Mouse (Mus musculus) ES-E14 (cell line): ENCODE measurements around the gene Zfp607a. TPM values are rescaled to one million over a fixed set of nuclear protein-coding genes. Genes with fewer than 3 reads are reported as not detected.

ENCODE experiments used
- total RNA-seq: library from RNA; depleted of rRNA; stranded (reverse); fragments of 300-350 nt; gene quantifications from 2 replicates; pipeline ENCODE4 v1.2.3, GENCODE M21; 2012; rRNA removed

Gene Zfp607a
- total RNA-seq, 1 experiment, result 3.9 TPM

Other genes with a start within 250 kb of the Zfp607a start
- gene Ttc9b, start 203.6 kb upstream of the Zfp607a start, total RNA-seq, result 0.54 and 0.74 TPM in 2 replicates
- gene Map3k10, start 182.9 kb upstream of the Zfp607a start, total RNA-seq, result 20.2 and 21.6 TPM in 2 replicates
- 5.3 and 6.6 TPM in 2 replicates for gene Zfp607b, start 168.2 kb upstream of the Zfp607a start, total RNA-seq
- 11.0 and 12.0 TPM in 2 replicates for gene Zfp60, start 126.1 kb upstream of the Zfp607a start, total RNA-seq
- gene Zfp626, start 50.3 kb upstream of the Zfp607a start, total RNA-seq, result 6.8 and 9.3 TPM in 2 replicates
- 14.5 and 16.3 TPM in 2 replicates for gene Zfp59, start 18.9 kb upstream of the Zfp607a start, total RNA-seq
- gene Zfp974, start 71.9 kb downstream of the Zfp607a start, total RNA-seq, result 3.5 and 3.8 TPM in 2 replicates
- 12.4 and 15.2 TPM in 2 replicates for gene Zfp780b, start 121.6 kb downstream of the Zfp607a start, total RNA-seq
- 21.6 and 24.0 TPM in 2 replicates for gene Zfp850, start 156.6 kb downstream of the Zfp607a start, total RNA-seq
- 211 and 287 TPM in 2 replicates for gene Psmc4, start 192.6 kb downstream of the Zfp607a start, total RNA-seq
- gene Fcgbp, start 213.7 kb downstream of the Zfp607a start, total RNA-seq, result 0.85 and 1.2 TPM in 2 replicates